ENCODE assay signal across 8 mouse cellular contexts in genomic region chr15:98707766-98708372, GRCm38 (mm10). TPM values are rescaled to one million over a fixed set of nuclear protein-coding genes. Genes with fewer than 3 reads are reported as not detected.
A peak's percentile ranks its signal among the peaks of the same experiment; 100 is the strongest.
DNase-seq lines count a peak whose midpoint lies in the region; ATAC-seq lines count a peak whose summit lies in the region.

Ccdc65 (plus strand) TSS chr15:98708207.

- no peaks in the 10 kb centered on the region for H3K36me3 ChIP-seq in megakaryocyte, embryonic 14.5 days (replicated peaks; ENCODE audit: low read length)

- 0 out of 2 replicates have a peak, but pooled peaks cover 3% of the 10 kb centered on the region for H3K9me3 ChIP-seq in megakaryocyte, embryonic 14.5 days

- peak; percentile 90 for ATAC-seq in common myeloid progenitor, adult 5-6 weeks (replicated peaks; ENCODE audit: low read depth, poor library complexity, severe bottlenecking)
- ATAC-seq in inflammation-experienced regulatory T-cells, adult 6 months: peak; percentile 50

- peaks cover 18% of the 10 kb centered on the region for H3K4me1 ChIP-seq in megakaryocyte, embryonic 14.5 days

- intact Hi-C loops in gastrocnemius, postnatal 14 days (cut with DNase I; ENCODE audit: low total_unique reads): no loop called here

- peak within 1 kb of the TSS; percentile 89 for H3K4me3 ChIP-seq in megakaryocyte, embryonic 14.5 days (replicated peaks)

- DNase-seq in adrenal gland, adult (ENCODE audit: inconsistent age in 2 of 2, low spot score in 1 of 2): peak; percentile 82 to 94
- DNase-seq in gastrocnemius, postnatal 14 days: peak; percentile 84
- DNase-seq in left cerebral cortex, adult 9 months (ENCODE audit: low spot score in 2 of 2): peak; percentile 74 to 94
- peak; percentile 91 to 93 for DNase-seq in right cerebral cortex, adult 2 months (ENCODE audit: low spot score in 2 of 2)
- peak; percentile 68 to 84 for DNase-seq in urinary bladder, postnatal 36 days (ENCODE audit: low spot score in 2 of 2)

- peaks cover 54% of the 10 kb centered on the region for H3K27me3 ChIP-seq in megakaryocyte, embryonic 14.5 days (replicated peaks)

RNA-seq across cellular contexts. Expression of gene Ccdc65, which starts in this region (rescaled TPM):
- not detected in 2 replicates for total RNA-seq in common myeloid progenitor, adult 5-6 weeks (2017)
- not detected for total RNA-seq in gastrocnemius, postnatal 14 days (2021)
- not detected for polyA plus RNA-seq in inflammation-experienced regulatory T-cells, adult 6 months (2017; shearing (Covaris generic))
- not detected in 2 replicates for polyA plus RNA-seq in megakaryocyte, embryonic 14.5 days (2012; ENCODE audit: insufficient read depth, low replicate concordance)

Comparison
In these comparisons a context has a peak if more than half of its experiments do, and no peak if none do; other contexts are left out.
1. Peak in every context shown above with its lines: DNase-seq, ATAC-seq and H3K4me3 ChIP-seq.
2. Peak in ATAC-seq in common myeloid progenitor, adult 5-6 weeks; RNA of the gene not detected or under 1 TPM.
3. Peak in DNase-seq in gastrocnemius, postnatal 14 days; RNA of the gene not detected or under 1 TPM.
4. Peak in ATAC-seq in inflammation-experienced regulatory T-cells, adult 6 months; RNA of the gene not detected or under 1 TPM.